Mouse (Mus musculus): ENCODE results near the gene Slamf6. TPM values are rescaled to one million over a fixed set of nuclear protein-coding genes. Genes with fewer than 3 reads are reported as not detected.

Gene Slamf6
- polyA plus RNA-seq, 1 experiment from 2014 or later = 0.42 TPM

DNA sequence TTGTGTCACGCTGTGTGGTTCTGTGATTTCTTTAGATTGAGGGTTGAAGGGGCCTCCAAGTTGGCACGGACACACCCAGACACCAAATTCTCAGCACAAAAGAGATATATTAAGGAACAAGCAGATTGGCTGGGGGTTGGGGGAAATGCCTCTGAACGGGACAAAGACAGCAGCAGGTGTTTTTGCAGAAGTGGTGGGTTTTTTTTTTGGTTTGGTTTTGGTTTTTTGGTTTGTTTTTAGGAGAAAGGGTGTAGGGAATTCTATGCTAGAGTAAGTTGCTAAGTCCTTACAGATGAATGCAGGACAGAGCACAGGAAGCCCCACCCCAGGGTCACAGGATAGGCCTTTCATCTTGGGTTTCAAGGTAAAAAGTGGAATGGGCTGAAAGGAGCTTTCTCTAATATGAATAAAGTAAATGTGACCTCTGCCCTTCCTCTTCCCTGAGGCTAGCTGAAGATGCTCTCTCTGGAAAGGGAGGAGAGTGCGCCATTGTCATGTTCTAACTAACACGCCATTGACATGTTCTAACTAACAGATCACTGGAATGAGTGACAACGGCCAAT, 31.7 kb downstream of the Slamf6 start:
- TF ChIP-seq CTCF (IDR thresholded peaks at IDR 0.05; ENCODE audit: low read depth) = no peak
- no peak for ATAC-seq
- H3K4me1 ChIP-seq (replicated peaks; ENCODE audit: control insufficient read depth, insufficient read depth, low read length) = no peaks in the 10 kb centered on the region
- 83% methylated on average over 6 of the region's 6 CpGs for WGBS
- H3K4me2 ChIP-seq (replicated peaks; ENCODE audit: low read depth) = no peak overlapping the region
- no peak overlapping the region for H3K4me3 ChIP-seq (ENCODE audit: low read depth, low read length)
- no peaks in the 10 kb centered on the region for H3K27me3 ChIP-seq (replicated peaks; ENCODE audit: control insufficient read depth, insufficient read depth, low read length)
- no peaks in the 10 kb centered on the region for H3K9me3 ChIP-seq (ENCODE audit: control insufficient read depth)
- no peaks in the 10 kb centered on the region for H3K36me3 ChIP-seq (ENCODE audit: control insufficient read depth, insufficient read depth)
- H3K9ac ChIP-seq (ENCODE audit: low read depth, low read length) = no peak overlapping the region
- no peak overlapping the region for H3K27ac ChIP-seq (ENCODE audit: low read depth, low read length)

DNA sequence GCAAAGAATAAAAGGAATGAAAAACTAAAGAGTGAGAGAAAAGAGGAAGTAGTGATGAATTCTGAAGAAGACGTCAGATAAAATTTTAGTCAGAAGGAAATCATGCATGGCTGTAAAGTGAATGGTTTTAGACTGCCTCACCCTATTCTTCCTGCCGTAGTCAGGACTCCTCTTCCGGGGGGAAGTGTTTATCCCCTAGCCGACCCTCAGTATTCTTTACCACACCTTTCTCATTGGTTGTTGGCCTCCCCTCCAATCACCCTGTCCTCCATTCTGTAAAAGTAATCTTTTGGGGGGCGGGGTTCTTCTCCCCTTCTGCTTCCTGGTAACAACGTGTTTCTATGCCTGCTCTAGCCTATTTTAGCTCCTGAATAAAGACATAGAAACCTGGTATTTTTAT, 37.8 kb downstream of the Slamf6 start:
- H3K27ac ChIP-seq (ENCODE audit: low read depth, low read length) = no peak overlapping the region
- no peak overlapping the region for H3K4me2 ChIP-seq (replicated peaks; ENCODE audit: low read depth)
- no peak for TF ChIP-seq CTCF (IDR thresholded peaks at IDR 0.05; ENCODE audit: low read depth)
- H3K9ac ChIP-seq (ENCODE audit: low read depth, low read length) = no peak overlapping the region
- H3K4me3 ChIP-seq (ENCODE audit: low read depth, low read length) = no peak overlapping the region
- WGBS = 61% methylated on average over 6 of the region's 6 CpGs
- H3K4me1 ChIP-seq (replicated peaks; ENCODE audit: control insufficient read depth, insufficient read depth, low read length) = no peaks in the 10 kb centered on the region
- H3K27me3 ChIP-seq (replicated peaks; ENCODE audit: control insufficient read depth, insufficient read depth, low read length) = no peaks in the 10 kb centered on the region
- no peak for ATAC-seq
- no peaks in the 10 kb centered on the region for H3K9me3 ChIP-seq (ENCODE audit: control insufficient read depth)
- H3K36me3 ChIP-seq (ENCODE audit: control insufficient read depth, insufficient read depth) = no peaks in the 10 kb centered on the region

DNA sequence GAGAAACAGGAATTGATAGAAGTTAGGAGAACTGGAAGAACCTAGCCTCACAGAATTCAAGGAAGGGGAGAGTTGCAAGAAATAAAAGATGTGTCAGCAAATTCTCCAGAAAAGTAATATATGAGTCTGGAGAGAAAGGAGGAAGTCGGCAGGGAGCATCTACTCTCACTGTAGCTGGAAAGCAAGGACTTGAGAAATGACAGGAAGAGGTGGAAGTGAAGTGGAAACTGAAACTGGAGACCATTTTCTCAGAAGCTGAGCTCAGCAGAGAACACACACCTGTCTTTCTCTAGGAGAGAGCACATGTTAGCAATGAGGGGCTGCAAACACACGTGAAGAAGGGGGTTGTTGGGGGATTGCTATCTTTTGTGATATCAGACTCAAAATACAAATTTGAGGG, 40.1 kb downstream of the Slamf6 start:
- Histone ChIP-seq H3K36me3 (ENCODE audit: control insufficient read depth, insufficient read depth) (no peaks in the 10 kb centered on the region), H3K4me1 (replicated peaks; ENCODE audit: control insufficient read depth, insufficient read depth, low read length) (no peaks in the 10 kb centered on the region), H3K27me3 (replicated peaks; ENCODE audit: control insufficient read depth, insufficient read depth, low read length) (no peaks in the 10 kb centered on the region), H3K4me3 (ENCODE audit: low read depth, low read length) (no peak overlapping the region), H3K9me3 (ENCODE audit: control insufficient read depth) (no peaks in the 10 kb centered on the region), H3K4me2 (replicated peaks; ENCODE audit: low read depth) (no peak overlapping the region), H3K9ac (ENCODE audit: low read depth, low read length) (no peak overlapping the region), H3K27ac (ENCODE audit: low read depth, low read length) (no peak overlapping the region)
- 50% methylated on average over 2 of the region's 2 CpGs for WGBS
- ATAC-seq = no peak
- TF ChIP-seq CTCF (IDR thresholded peaks at IDR 0.05; ENCODE audit: low read depth) = no peak

DNA sequence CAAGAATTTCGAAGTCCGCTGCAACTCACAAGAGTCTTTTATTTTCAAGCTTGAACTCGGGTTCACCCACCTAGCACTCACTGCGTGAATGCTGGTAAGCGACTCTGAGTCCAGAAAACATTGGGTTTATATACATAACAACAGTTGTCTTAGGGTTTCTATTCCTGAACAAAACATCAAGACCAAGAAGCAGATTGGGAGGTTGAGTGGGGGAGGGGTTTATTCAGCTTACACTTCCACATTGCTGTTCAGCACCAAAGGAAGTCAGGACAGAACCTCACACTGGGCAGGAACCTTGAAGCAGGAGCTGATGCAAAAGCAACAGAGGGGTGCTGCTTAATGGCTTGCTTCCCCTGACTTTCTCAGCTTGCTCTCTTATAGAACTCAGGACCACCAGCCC, 43.4 kb downstream of the Slamf6 start:
- WGBS = 90% methylated on average over 5 of the region's 5 CpGs
- no peak for ATAC-seq

DNA sequence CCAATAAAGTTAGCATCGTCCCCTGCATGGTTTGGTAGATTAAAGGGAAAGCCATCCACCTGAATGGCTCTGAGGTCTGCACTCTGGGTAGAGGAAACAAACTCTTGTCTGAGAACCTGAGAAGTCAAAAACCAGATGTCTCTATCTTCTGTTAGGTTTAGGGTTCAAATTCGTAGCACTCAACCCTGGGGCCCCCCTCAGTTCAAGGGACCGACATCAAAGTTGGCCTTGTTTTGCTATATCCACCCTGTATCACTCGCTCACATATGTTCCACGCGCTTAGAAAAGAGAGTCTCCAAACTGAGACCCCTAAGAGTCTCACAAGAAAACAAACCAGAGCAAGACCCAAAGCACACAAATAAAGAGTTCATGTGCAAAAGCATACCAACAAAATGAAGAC, 44.4 kb downstream of the Slamf6 start:
- Histone ChIP-seq H3K4me2 (replicated peaks; ENCODE audit: low read depth) (no peak overlapping the region), H3K27ac (ENCODE audit: low read depth, low read length) (no peak overlapping the region), H3K9me3 (ENCODE audit: control insufficient read depth) (no peaks in the 10 kb centered on the region), H3K36me3 (ENCODE audit: control insufficient read depth, insufficient read depth) (no peaks in the 10 kb centered on the region), H3K9ac (ENCODE audit: low read depth, low read length) (no peak overlapping the region), H3K27me3 (replicated peaks; ENCODE audit: control insufficient read depth, insufficient read depth, low read length) (no peaks in the 10 kb centered on the region), H3K4me3 (ENCODE audit: low read depth, low read length) (no peak overlapping the region), H3K4me1 (replicated peaks; ENCODE audit: control insufficient read depth, insufficient read depth, low read length) (no peaks in the 10 kb centered on the region)
- no peak for ATAC-seq
- 81% methylated on average over 6 of the region's 6 CpGs for WGBS
- no peak for TF ChIP-seq CTCF (IDR thresholded peaks at IDR 0.05; ENCODE audit: low read depth)

More for the DNA sequence above, 43.4 kb downstream of the Slamf6 start:
- Histone ChIP-seq H3K4me2 (replicated peaks; ENCODE audit: low read depth) (no peak overlapping the region), H3K4me1 (replicated peaks; ENCODE audit: control insufficient read depth, insufficient read depth, low read length) (no peaks in the 10 kb centered on the region), H3K4me3 (ENCODE audit: low read depth, low read length) (no peak overlapping the region), H3K36me3 (ENCODE audit: control insufficient read depth, insufficient read depth) (no peaks in the 10 kb centered on the region), H3K9ac (ENCODE audit: low read depth, low read length) (no peak overlapping the region), H3K9me3 (ENCODE audit: control insufficient read depth) (no peaks in the 10 kb centered on the region), H3K27ac (ENCODE audit: low read depth, low read length) (no peak overlapping the region), H3K27me3 (replicated peaks; ENCODE audit: control insufficient read depth, insufficient read depth, low read length) (no peaks in the 10 kb centered on the region)
- TF ChIP-seq CTCF (IDR thresholded peaks at IDR 0.05; ENCODE audit: low read depth) = no peak

DNA sequence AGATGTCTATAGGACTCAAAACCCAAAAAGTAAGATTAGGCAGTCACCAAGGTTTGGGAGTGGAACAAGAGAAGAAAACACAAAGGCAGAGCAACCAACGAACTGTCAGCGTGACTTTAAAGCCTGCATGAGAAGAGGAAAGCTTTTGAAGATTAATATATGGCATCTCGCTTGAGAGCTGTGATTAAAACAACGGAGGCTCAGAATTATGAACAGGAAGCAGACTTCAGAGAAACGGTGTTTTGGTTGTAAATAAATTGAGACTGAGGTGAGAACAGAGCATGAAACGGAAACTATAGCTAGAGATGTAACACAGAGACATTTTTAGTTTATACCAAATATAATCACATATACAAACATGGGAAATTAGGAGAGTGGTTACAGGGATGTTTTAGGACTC, 46.3 kb downstream of the Slamf6 start:
- Histone ChIP-seq H3K4me2 (replicated peaks; ENCODE audit: low read depth) (no peak overlapping the region), H3K4me1 (replicated peaks; ENCODE audit: control insufficient read depth, insufficient read depth, low read length) (no peaks in the 10 kb centered on the region), H3K9ac (ENCODE audit: low read depth, low read length) (no peak overlapping the region), H3K27me3 (replicated peaks; ENCODE audit: control insufficient read depth, insufficient read depth, low read length) (no peaks in the 10 kb centered on the region), H3K9me3 (ENCODE audit: control insufficient read depth) (no peaks in the 10 kb centered on the region), H3K27ac (ENCODE audit: low read depth, low read length) (no peak overlapping the region), H3K36me3 (ENCODE audit: control insufficient read depth, insufficient read depth) (no peaks in the 10 kb centered on the region), H3K4me3 (ENCODE audit: low read depth, low read length) (no peak overlapping the region)
- no peak for ATAC-seq
- no peak for TF ChIP-seq CTCF (IDR thresholded peaks at IDR 0.05; ENCODE audit: low read depth)
- WGBS = 52% methylated on average over 6 of the region's 6 CpGs

All from intestine, postnatal 0 days (tissue).